In genomic region chr12:112806044-112806443, GRCm38 (mm10) we compare ENCODE assay signal across 26 mouse cellular contexts. TPM values are rescaled to one million over a fixed set of nuclear protein-coding genes. Genes with fewer than 3 reads are reported as not detected.
DNase-seq lines count a peak whose midpoint lies in the region; ATAC-seq lines count a peak whose summit lies in the region.
"Had no signal": no experiment of that assay in that cellular context is flagged by ENCODE, and none has a peak within 500 bp of the region (broad histone marks: within the 10 kb centered on the region; RNA-seq: fewer than 3 reads in every experiment).

No protein-coding gene starts in this region.

- ATAC-seq in megakaryocyte, adult 5-6 weeks (ENCODE audit: poor library complexity, severe bottlenecking), result no peak
- ATAC-seq: forebrain, embryonic 15.5 days; hindbrain, postnatal 0 days had no signal

- peaks cover 48% of the 10 kb centered on the region for H3K27me3 ChIP-seq in megakaryocyte, embryonic 14.5 days (replicated peaks)

- peak overlapping the region; percentile 69 for H3K4me3 ChIP-seq in megakaryocyte, embryonic 14.5 days (replicated peaks)
- H3K4me3 ChIP-seq: embryonic facial prominence, embryonic 10.5 days; embryonic facial prominence, embryonic 13.5 days; erythroblast, embryonic 14.5 days; forebrain, embryonic 12.5 days; forebrain, embryonic 15.5 days; heart, adult 2 months; heart, embryonic 10.5 days; heart, embryonic 13.5 days had no signal

- no peaks in the 10 kb centered on the region for H3K9me3 ChIP-seq in megakaryocyte, embryonic 14.5 days
- H3K9me3 ChIP-seq: embryonic facial prominence, embryonic 10.5 days; embryonic facial prominence, embryonic 13.5 days; forebrain, embryonic 12.5 days; forebrain, embryonic 15.5 days; G1E; heart, embryonic 10.5 days; heart, embryonic 13.5 days had no signal

- peaks cover 96% of the 10 kb centered on the region for H3K4me1 ChIP-seq in megakaryocyte, embryonic 14.5 days

- peaks cover 6% of the 10 kb centered on the region for H3K36me3 ChIP-seq in megakaryocyte, embryonic 14.5 days (replicated peaks; ENCODE audit: low read length)
- H3K36me3 ChIP-seq: embryonic facial prominence, embryonic 13.5 days; forebrain, embryonic 12.5 days; forebrain, embryonic 15.5 days; heart, embryonic 10.5 days; heart, embryonic 13.5 days had no signal

- peak; percentile 65 for DNase-seq in 3T3-L1 (ENCODE audit: low read depth, low spot score)
- peak; percentile 12 for DNase-seq in induced T-regulatory cell, adult 2 months (ENCODE audit: low read depth)
- DNase-seq in kidney, adult 11 months, result no peak
- DNase-seq in heart, postnatal 4 days, result no peak
- no peak for DNase-seq in kidney, postnatal 10 days
- DNase-seq: adrenal gland, adult 2 months; adrenal gland, postnatal 14 days; cerebellum, adult 11 months; cerebellum, adult 2 months; cerebellum, adult 9-11 months; cerebellum, postnatal 25 days; embryo, embryonic 11 days; heart, adult 2 months; heart, postnatal 14 days had no signal

RNA-seq across cellular contexts. Expression of gene Clba1, which starts 2.7 kb away (rescaled TPM):
- polyA plus RNA-seq in megakaryocyte, embryonic 14.5 days (2012; ENCODE audit: insufficient read depth, low replicate concordance), result 8.2 and 25.4 TPM in 2 replicates
- 0.16 and 0.32 TPM in 2 replicates for total RNA-seq in megakaryocyte, adult 5-6 weeks (2015)
- 0.40 and 0.69 TPM in 2 replicates for total RNA-seq in megakaryocyte, adult 5-6 weeks (2017)
- total RNA-seq in heart, postnatal 4 days (2021), result 1 to 10 TPM; 4.5 to 6.0 TPM
- polyA plus RNA-seq: erythroblast, embryonic 14.5 days had no signal

RNA-seq across cellular contexts. Expression of gene Ahnak2, which starts 3.6 kb away (rescaled TPM):
- polyA plus RNA-seq in megakaryocyte, embryonic 14.5 days (2012; ENCODE audit: insufficient read depth, low replicate concordance), result 3.3 TPM in 1 of 2 replicates, not detected in the other
- total RNA-seq in megakaryocyte, adult 5-6 weeks (2015), result not detected in 2 replicates
- total RNA-seq in megakaryocyte, adult 5-6 weeks (2017), result 0.04 and 0.15 TPM in 2 replicates
- total RNA-seq in heart, postnatal 4 days (2021), result 10 to 100 TPM; 13.5 to 16.8 TPM
- total RNA-seq: granulocyte monocyte progenitor cell, adult 5-6 weeks had no signal

RNA-seq across cellular contexts. Expression of gene Cdca4, which starts 23.2 kb away (rescaled TPM):
- polyA plus RNA-seq in megakaryocyte, embryonic 14.5 days (2012; ENCODE audit: insufficient read depth, low replicate concordance), result 3.2 and 11.7 TPM in 2 replicates
- total RNA-seq in megakaryocyte, adult 5-6 weeks (2015), result 62.0 and 67.7 TPM in 2 replicates
- 48.9 and 57.9 TPM in 2 replicates for total RNA-seq in megakaryocyte, adult 5-6 weeks (2017)
- total RNA-seq in heart, postnatal 4 days (2021), result 10 to 100 TPM; 25.8 to 26.8 TPM

RNA-seq across cellular contexts. Expression of gene Pld4, which starts 45.6 kb away (rescaled TPM):
- polyA plus RNA-seq in megakaryocyte, embryonic 14.5 days (2012; ENCODE audit: insufficient read depth, low replicate concordance), result 11.4 and 36.3 TPM in 2 replicates
- 532 and 545 TPM in 2 replicates for total RNA-seq in megakaryocyte, adult 5-6 weeks (2015)
- total RNA-seq in megakaryocyte, adult 5-6 weeks (2017), result 316 and 364 TPM in 2 replicates
- total RNA-seq in heart, postnatal 4 days (2021), result 1 to 10 TPM; 3.4 to 4.1 TPM

Comparison
In these comparisons a context has a peak if more than half of its experiments do, and no peak if none do; other contexts are left out.
1. DNase-seq: peak in 3T3-L1 (single experiment) and induced T-regulatory cell, adult 2 months (single experiment); none in kidney, adult 11 months (single experiment), heart, postnatal 4 days (single experiment) and kidney, postnatal 10 days (single experiment).
2. RNA of gene Ahnak2, which starts 3.6 kb away (total RNA-seq): 13.5 to 16.8 TPM in heart, postnatal 4 days; 0.04 to 0.15 TPM in megakaryocyte, adult 5-6 weeks; every median in the first group is over 10 times any median in the second.